ENCODE assay signal across 8 mouse cellular contexts in the genomic region with DNA sequence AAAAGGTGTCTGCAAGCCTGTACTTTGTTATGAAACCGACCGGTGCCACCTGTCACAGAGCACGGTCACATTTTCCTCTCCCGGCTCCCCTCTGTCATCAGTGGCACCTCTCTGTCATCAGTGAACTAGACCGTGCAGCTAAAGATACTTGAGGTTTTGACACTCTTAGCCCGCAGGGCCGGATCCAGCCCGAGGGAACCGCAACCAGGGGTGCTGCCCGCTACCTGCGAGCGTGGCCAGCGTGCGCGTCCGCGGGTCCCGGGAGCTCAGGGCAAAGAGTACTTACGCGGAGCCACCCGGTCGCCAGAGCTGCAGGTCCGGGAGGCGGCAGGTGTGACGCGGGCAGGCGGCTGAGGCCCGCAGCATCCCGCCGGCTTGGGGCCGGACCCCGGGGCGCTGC. TPM values are rescaled to one million over a fixed set of nuclear protein-coding genes. Genes with fewer than 3 reads are reported as not detected.
A peak's percentile ranks its signal among the peaks of the same experiment; 100 is the strongest.
DNase-seq lines count a peak whose midpoint lies in the region; ATAC-seq and TF ChIP-seq lines count a peak whose summit lies in the region.

No protein-coding gene starts in this region.

- WGBS in midbrain, embryonic 15.5 days = under 1% methylated on average over 33 of the region's 33 CpGs

- no peaks in the 10 kb centered on the region for H3K36me3 ChIP-seq in ES-E14 (ENCODE audit: control insufficient read depth, insufficient read depth, low read length, poor library complexity, severe bottlenecking)
- H3K36me3 ChIP-seq in midbrain, embryonic 15.5 days (replicated peaks) = no peaks in the 10 kb centered on the region

- H3K4me3 ChIP-seq in ES-E14 (ENCODE audit: insufficient read depth in 1 of 2, low read depth in 1 of 2, low read length in 2 of 2, poor library complexity in 1 of 2, severe bottlenecking in 1 of 2) = peak overlapping the region; percentile 84 to 95
- peak overlapping the region; percentile 96 for H3K4me3 ChIP-seq in midbrain, embryonic 15.5 days

- intact Hi-C loops in heart, postnatal 14 days (cut with DNase I) = loop anchor here (10.0 kb wide), 1 partner anchor 427 kb away; the partner anchor contains the start of gene Kmt5a

- in situ Hi-C loops in ES-E14 (cut with MboI; ENCODE audit: low sequenced_read_pairs in 2 of 2, unreplicated experiment in 2 of 2) = no loop called here

- H3K9ac ChIP-seq in ES-E14 (ENCODE audit: insufficient read depth, low read depth, low read length, poor library complexity, severe bottlenecking) = peak overlapping the region; percentile 93
- H3K9ac ChIP-seq in midbrain, embryonic 15.5 days = peak overlapping the region; percentile 72

- ATAC-seq in cerebellum, adult (ENCODE audit: insufficient number of reproducible peaks, low FRiP score, low TSS enrichment) = peak; percentile 28; the same call in 1 of the 2 replicates
- ATAC-seq in midbrain, embryonic 15.5 days (replicated peaks) = peak; percentile 4; the same call in 1 of the 2 replicates

- H3K27ac ChIP-seq in ES-E14 (ENCODE audit: insufficient read depth, low read depth, low read length, poor library complexity, severe bottlenecking) = 0 out of 2 replicates have a peak overlapping the region, but pooled peaks have one; percentile 36
- peak overlapping the region; percentile 96 for H3K27ac ChIP-seq in midbrain, embryonic 15.5 days

- H3K9me3 ChIP-seq in ES-E14 (ENCODE audit: control insufficient read depth, insufficient read depth, low read depth, low read length) = no peaks in the 10 kb centered on the region
- no peaks in the 10 kb centered on the region for H3K9me3 ChIP-seq in midbrain, embryonic 15.5 days

- H3K4me1 ChIP-seq in ES-E14 (ENCODE audit: control insufficient read depth in 2 of 2, insufficient read depth in 2 of 2, low read length in 2 of 2, poor library complexity in 1 of 2) = no peaks in the 10 kb centered on the region
- H3K4me1 ChIP-seq in midbrain, embryonic 15.5 days = peaks cover 44% of the 10 kb centered on the region

- H3K27me3 ChIP-seq in midbrain, embryonic 15.5 days (replicated peaks) = no peaks in the 10 kb centered on the region

- DNase-seq in cerebellum, postnatal 4 days (ENCODE audit: low spot score in 2 of 2) = no peak
- DNase-seq in ES-E14 (ENCODE audit: low read depth, low spot score) = no peak
- DNase-seq in embryo, embryonic 9.5 days (ENCODE audit: extremely low spot score) = peak; percentile 37
- DNase-seq in heart, postnatal 14 days = peak; percentile 11 to 21
- peak; percentile 34 to 45 for DNase-seq in layer of hippocampus, postnatal 10 days (ENCODE audit: low spot score in 2 of 2)
- DNase-seq in testis, postnatal 14 days (ENCODE audit: low spot score) = peak; percentile 69

- peak overlapping the region; percentile 85 for H3K4me2 ChIP-seq in midbrain, embryonic 15.5 days

TF ChIP-seq in ES-E14, 5 proteins besides CTCF, POLR2A, EP300 and RAD21:
- no peak for TF ChIP-seq MAFK (IDR thresholded peaks at IDR 0.05; ENCODE audit: insufficient read depth, low read depth, low read length)
- TF ChIP-seq HCFC1 (IDR thresholded peaks at IDR 0.05; ENCODE audit: borderline replicate concordance, insufficient read depth, low read length) = no peak
- no peak for TF ChIP-seq ZNF384 (IDR thresholded peaks at IDR 0.05; ENCODE audit: low read depth, low read length)
- TF ChIP-seq ZC3H11A (IDR thresholded peaks at IDR 0.05; ENCODE audit: borderline replicate concordance, low read depth, low read length) = no peak
- no peak for TF ChIP-seq CHD2 (IDR thresholded peaks at IDR 0.05; ENCODE audit: low read depth, low read length)

RNA-seq across cellular contexts. Expression of gene Ccdc92, which starts 0.8 kb away (rescaled TPM):
- total RNA-seq in ES-E14 (2012; rRNA removed) = 3.9 and 5.0 TPM in 2 replicates
- 1 to 10 TPM; 1.1 TPM for total RNA-seq in heart, postnatal 14 days (2021)
- total RNA-seq in layer of hippocampus, postnatal 10 days (2021) = 10 to 100 TPM; 40.9 to 45.2 TPM
- polyA plus RNA-seq in midbrain, embryonic 15.5 days (2015; fragmentation: Nextera tagmentation; extraction: Ambion mirVana) = 43.6 TPM in 2 replicates

RNA-seq across cellular contexts. Expression of gene Zfp664, which starts 1.0 kb away (rescaled TPM):
- total RNA-seq in ES-E14 (2012; rRNA removed) = 22.6 and 27.4 TPM in 2 replicates
- total RNA-seq in heart, postnatal 14 days (2021) = 10 to 100 TPM; 48.1 to 50.7 TPM
- 10 to 100 TPM; 52.3 to 52.6 TPM for total RNA-seq in layer of hippocampus, postnatal 10 days (2021)
- 117 and 126 TPM in 2 replicates for polyA plus RNA-seq in midbrain, embryonic 15.5 days (2015; fragmentation: Nextera tagmentation; extraction: Ambion mirVana)

Comparison
In these comparisons a context has a peak if more than half of its experiments do, and no peak if none do; other contexts are left out.
1. DNase-seq: peak in embryo, embryonic 9.5 days (single experiment), heart, postnatal 14 days (2 of 2), layer of hippocampus, postnatal 10 days (2 of 2) and testis, postnatal 14 days (single experiment); none in cerebellum, postnatal 4 days (0 of 2) and ES-E14 (single experiment).